Mouse (Mus musculus) heart, adult 9 months (tissue): ENCODE measurements at regions not wholly inside any gene's neighbourhood (a gene's known extent, or its start where the extent isn't known, plus 50 kb on each side); places are given as distances from the start of the nearest gene placed in this dataset.

Experiments
- DNase-seq, 2 experiments: peaks; one replicate each; pipeline ENCODE4 v3.0.0; 2022; ENCODE audit warnings: low spot score in 2 of 2

DNA sequence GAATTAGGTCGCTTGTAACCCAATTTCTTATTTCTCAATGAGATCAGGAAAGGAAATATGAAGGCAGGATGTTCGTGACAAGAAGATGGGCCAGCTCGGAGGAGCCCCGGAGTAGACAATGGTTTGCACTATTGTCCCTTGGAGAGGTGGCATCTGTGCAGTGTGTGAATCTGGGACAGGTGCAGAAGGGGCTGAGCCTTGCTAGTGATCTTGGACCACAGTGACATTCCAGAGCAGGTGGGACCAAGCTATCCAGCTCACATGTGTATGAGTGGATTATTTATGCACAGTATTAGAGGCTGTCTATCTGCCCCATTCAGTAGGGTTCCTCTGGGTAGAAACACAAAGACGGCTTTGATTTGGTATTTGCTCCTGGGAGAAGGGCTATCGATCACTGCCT, 66.0 kb upstream of the Nrp1 start:
- no peak for DNase-seq

DNA sequence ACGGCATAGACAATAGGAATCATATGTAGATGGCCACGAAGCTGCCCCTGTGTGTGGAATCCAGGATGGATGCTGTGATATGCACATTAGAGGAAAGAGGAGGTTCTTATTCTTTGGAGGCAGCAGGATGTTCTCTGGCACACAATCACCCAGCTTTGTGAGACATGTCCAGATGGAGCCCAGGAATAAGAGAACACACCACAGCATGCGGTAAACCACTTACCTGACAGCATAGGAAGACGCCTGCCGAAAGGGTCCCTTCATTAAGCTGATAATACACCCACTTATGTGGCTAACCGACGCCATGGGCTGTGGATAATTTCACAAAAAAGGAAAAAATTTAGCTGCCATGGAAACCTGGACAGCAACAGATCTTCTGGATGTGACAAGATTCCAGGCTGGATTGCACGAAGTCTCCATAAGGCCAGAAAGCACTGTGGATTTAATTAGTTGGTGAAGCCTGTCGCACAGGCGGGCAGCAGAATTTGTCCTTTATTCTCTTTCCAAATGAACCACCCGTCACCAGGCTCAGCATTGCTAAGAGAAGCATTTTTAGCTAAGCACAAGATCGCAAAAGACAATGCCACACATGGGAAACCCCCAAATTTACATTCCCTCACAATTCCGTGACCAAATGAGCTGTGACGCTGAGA, 61.5 kb upstream of the Nrp1 start:
- no peak for DNase-seq

DNA sequence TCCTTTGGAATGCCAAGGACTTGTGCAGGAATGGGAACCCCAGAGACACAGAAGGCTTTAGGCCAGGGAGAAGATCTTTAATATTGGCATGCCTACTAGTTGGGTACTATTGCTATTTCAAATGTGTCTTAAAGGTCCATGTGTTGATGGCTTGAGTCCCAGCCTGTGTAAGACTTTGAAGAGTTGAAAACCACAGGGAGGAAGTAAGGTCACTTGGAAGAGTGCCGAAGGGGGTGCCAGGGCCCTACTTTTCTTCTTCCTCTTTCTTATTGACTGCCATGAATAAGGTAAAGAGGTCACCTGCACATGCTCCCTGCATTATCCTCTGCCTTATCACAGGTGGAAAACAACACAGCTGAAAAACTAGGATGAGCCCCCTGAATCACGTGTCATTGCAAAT, 56.1 kb upstream of the Nrp1 start:
- peak in 1 of 2 experiments; percentile 5 for DNase-seq
